Mouse (Mus musculus) ES-Bruce4 (cell line): ENCODE data around the gene Rnf224. TPM values are rescaled to one million over a fixed set of nuclear protein-coding genes. Genes with fewer than 3 reads are reported as not detected.

Experiments
- H3K27ac ChIP-seq: 2 replicates; pipeline ENCODE4 v1.5.1; 2012; ENCODE audit warnings: low read length, inconsistent platforms; ENCODE audit not compliant: insufficient read depth
- H3K27me3 ChIP-seq: 2 replicates; pipeline ENCODE4 v1.6.1; 2012; ENCODE audit warnings: mild to moderate bottlenecking, low read length, inconsistent platforms; ENCODE audit not compliant: control insufficient read depth, poor library complexity, insufficient read depth, severe bottlenecking
- H3K36me3 ChIP-seq: 2 replicates; pipeline ENCODE4 v1.6.1; 2012; ENCODE audit warnings: inconsistent platforms, mild to moderate bottlenecking, low read length, moderate library complexity; ENCODE audit not compliant: control insufficient read depth, poor library complexity, insufficient read depth, severe bottlenecking
- H3K4me1 ChIP-seq: one replicate; pipeline ENCODE4 v1.8.1; 2011; ENCODE audit warnings: low read length; ENCODE audit not compliant: control insufficient read depth, insufficient read depth
- H3K4me3 ChIP-seq: 2 replicates; pipeline ENCODE4 v1.5.1; 2011; ENCODE audit warnings: low read depth, mild to moderate bottlenecking, low read length
- H3K9ac ChIP-seq: 2 replicates; pipeline ENCODE4 v1.6.1; 2012; ENCODE audit warnings: low read depth, mild to moderate bottlenecking, inconsistent platforms; ENCODE audit not compliant: poor library complexity, severe bottlenecking
- H3K9me3 ChIP-seq: replicated peaks from 2 replicates; pipeline ENCODE4 v1.6.1; 2012; ENCODE audit warnings: mild to moderate bottlenecking, low read length, inconsistent platforms; ENCODE audit not compliant: control insufficient read depth, poor library complexity, insufficient read depth, severe bottlenecking
- CTCF ChIP-seq: IDR thresholded peaks from one replicate; pipeline ENCODE4 v1.8.1; 2011; ENCODE audit warnings: low read depth, low read length
- EP300 ChIP-seq: IDR thresholded peaks from 2 replicates; pipeline ENCODE4 v1.6.1; 2011; ENCODE audit warnings: low read depth, low read length; ENCODE audit not compliant: insufficient read depth
- POLR2A ChIP-seq: IDR thresholded peaks from one replicate; pipeline ENCODE4 v1.8.1; 2011; ENCODE audit warnings: low read length; ENCODE audit not compliant: insufficient read depth
- polyA plus RNA-seq: library from polyadenylated mRNA; stranded (reverse); fragments of >200 nt; gene quantifications from 2 replicates; pipeline ENCODE4 v1.2.4, GENCODE M21; 2011; ENCODE audit warnings: low read depth; ENCODE audit not compliant: missing spikeins, insufficient read depth, insufficient read length

Rnf224 gene
- polyA plus RNA-seq, 1 experiment, result not detected

DNA sequence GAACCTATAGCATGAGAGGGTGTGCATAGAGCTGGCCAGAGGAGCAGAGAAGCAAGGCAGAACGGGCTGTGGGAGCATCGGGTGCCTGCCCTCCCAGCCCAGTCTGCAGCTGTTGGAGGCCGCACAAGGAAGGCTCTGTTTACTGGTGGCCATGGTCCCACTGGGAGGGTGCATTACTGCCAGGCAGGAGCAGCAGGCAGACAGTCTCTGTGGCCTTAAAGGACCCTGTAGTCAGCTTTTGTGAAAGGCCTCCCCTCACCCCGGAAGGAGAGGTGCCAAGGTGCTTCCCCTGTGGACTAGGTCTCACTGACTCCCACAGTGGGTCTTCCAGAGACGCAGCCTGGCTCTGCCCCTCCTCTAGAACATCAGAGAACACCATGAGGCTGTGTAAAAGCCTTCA lies 9.7 kb downstream of the Rnf224 start:
- no peak for TF ChIP-seq POLR2A
- TF ChIP-seq CTCF, result no peak
- no peak for TF ChIP-seq EP300
- Histone ChIP-seq H3K27me3 (no peaks in the 10 kb centered on the region), H3K9ac (no peak overlapping the region), H3K4me3 (no peak overlapping the region), H3K36me3 (peaks cover 10% of the 10 kb centered on the region), H3K27ac (no peak overlapping the region), H3K4me1 (no peaks in the 10 kb centered on the region), H3K9me3 (no peaks in the 10 kb centered on the region)

DNA sequence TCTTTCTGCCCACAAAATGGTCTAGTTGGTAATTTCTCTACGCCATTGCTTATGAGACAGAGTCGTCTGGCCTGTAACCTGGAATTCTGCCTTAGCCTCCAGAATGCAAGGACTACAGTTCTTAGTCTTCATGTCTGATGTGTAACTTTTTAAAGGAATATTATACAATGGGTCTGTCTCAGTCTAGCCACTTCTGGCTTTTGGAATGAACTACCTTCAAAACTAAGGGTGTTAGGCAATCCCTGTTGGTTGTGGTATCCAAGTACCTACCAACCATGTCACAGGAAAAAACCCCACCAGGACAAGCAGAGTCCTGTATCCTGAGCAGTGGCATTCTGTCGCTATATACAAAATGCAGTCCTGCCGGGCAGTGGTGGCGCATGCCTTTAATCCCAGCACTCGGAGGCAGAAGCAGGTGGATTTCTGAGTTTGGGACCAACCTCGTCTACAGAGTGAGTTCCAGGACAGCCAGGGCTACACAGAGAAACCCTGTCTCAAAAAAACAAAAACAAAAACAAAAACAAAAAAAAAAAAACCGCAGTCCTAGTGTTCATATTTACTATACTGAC lies 10.7 kb downstream of the Rnf224 start:
- Histone ChIP-seq H3K4me1 (no peaks in the 10 kb centered on the region), H3K9me3 (no peaks in the 10 kb centered on the region), H3K36me3 (peaks cover 14% of the 10 kb centered on the region), H3K27ac (peak overlapping the region; percentile 98), H3K27me3 (no peaks in the 10 kb centered on the region), H3K9ac (peak overlapping the region; percentile 76), H3K4me3 (no peak overlapping the region)
- TF ChIP-seq CTCF (no peak), EP300 (no peak), POLR2A (no peak)

DNA sequence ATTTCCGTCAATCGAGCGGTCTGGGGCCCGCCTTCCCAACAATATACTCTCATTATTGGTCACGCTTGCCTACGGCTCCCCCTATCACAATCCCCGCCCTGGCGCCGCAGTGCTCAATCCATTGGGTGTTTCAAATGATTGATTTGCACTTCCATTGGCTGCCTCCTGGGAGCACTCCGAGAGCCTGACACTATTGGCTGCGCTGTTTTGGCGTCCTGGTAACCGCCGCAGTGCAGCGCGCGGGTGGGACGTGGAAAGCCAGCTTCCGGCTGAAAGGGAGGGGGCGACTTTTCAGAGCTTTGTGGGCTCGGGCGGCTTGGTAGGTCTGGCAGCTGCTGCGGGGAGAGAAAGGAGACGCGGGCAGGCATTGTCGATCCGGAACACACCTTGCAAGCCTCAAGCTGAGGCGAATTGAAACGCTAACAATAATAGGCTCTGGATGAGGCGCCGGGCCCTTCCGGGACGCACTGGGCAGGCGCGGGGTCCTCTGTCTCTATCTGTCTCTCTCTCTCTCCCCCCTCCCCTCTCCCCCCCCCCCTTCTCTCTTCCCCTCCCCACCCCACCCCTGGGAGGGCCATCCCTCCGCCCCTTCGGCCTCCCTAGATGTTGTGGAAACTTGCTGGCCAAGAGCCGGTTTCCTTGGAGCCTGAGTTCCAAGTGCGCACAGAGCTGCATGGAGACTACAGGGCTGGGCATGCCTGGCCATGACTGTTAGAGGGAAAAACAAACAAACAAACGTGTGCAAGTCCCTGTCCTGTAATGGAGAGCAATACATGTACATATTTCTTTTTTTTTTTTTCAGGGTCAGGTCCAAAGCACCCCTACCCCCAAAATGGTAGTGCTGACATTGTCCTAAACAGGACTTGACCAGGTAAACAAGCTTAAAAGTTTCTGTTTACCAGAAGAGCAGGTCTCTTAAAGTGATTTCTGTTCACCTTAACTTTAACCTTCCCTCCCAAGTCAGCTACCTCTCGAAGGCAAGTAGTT lies 11.5 kb downstream of the Rnf224 start:
- Histone ChIP-seq H3K4me1 (no peaks in the 10 kb centered on the region), H3K36me3 (peaks cover 14% of the 10 kb centered on the region), H3K27ac (peak overlapping the region; percentile 98), H3K27me3 (no peaks in the 10 kb centered on the region), H3K9me3 (no peaks in the 10 kb centered on the region), H3K4me3 (peak overlapping the region; percentile 91), H3K9ac (peak overlapping the region; percentile 76)
- no peak for TF ChIP-seq CTCF
- TF ChIP-seq EP300, result 0 out of 2 replicates have a peak, but pooled peaks have one; percentile 15
- peak; percentile 45 for TF ChIP-seq POLR2A

DNA sequence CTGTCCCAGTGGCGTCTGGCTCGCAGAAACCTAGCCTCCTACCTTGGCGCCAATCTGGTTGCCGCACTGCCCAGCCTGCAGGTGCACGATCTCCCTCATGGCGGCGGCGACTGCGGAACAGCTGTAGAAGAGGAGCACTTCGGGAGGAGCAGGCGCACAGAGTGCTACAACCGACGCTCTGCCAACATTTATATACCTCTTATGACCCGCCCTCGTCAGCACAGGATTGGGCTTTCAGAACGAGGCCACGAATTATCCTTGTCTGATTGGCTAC lies 12.2 kb downstream of the Rnf224 start, which contains the start of gene Tubb4b:
Gene Tubb4b (minus strand): TSS at position 211 of the 274 bp plus-strand sequence.
- Histone ChIP-seq H3K9ac (peak within 1 kb of the TSS; percentile 85), H3K27ac (peak within 1 kb of the TSS; percentile 98), H3K27me3 (no peaks in the 10 kb centered on the region), H3K36me3 (peaks cover 14% of the 10 kb centered on the region), H3K4me3 (peak within 1 kb of the TSS; percentile 92), H3K4me1 (no peaks in the 10 kb centered on the region), H3K9me3 (no peaks in the 10 kb centered on the region)
- TF ChIP-seq POLR2A (peak; percentile 98), CTCF (no peak), EP300 (no peak)

DNA sequence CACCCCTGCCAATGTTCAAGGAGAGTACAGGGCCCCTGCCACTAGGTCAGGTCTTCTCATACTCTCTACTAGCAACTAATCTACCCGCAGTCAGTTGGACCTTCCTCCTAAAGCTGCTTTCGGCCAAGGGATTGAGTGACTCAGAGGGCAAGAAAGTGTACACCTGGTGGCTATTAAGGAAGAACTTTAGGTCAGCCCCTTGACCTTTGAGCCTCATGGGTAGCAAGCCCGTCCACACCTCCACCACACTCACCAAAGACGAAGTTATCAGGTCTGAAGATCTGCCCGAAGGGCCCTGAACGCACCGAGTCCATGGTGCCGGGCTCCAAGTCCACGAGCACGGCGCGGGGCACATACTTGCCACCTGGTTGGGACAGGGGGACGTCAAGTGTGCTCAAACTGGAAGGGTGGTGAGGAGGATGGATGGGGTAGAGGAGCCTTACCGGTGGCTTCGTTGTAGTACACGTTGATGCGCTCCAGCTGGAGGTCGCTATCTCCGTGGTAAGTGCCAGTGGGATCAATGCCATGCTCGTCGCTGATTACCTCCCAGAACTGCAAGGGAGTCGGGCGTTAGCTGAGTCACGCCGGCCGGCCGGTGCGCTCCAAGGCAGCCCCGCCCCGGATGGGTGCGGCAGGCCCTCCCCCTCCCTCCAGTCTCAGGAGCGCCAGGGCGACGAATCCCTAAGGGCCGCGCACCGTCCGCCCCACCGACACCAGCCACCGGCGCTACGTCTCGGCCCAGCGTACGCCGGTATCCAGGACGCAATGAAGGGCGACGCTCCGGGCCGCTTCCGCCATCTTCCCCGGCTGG lies 12.7 kb downstream of the Rnf224 start:
- Histone ChIP-seq H3K4me3 (peak overlapping the region; percentile 92), H3K4me1 (no peaks in the 10 kb centered on the region), H3K9ac (peak overlapping the region; percentile 85), H3K27me3 (no peaks in the 10 kb centered on the region), H3K9me3 (no peaks in the 10 kb centered on the region), H3K27ac (peak overlapping the region; percentile 80), H3K36me3 (peaks cover 14% of the 10 kb centered on the region)
- TF ChIP-seq POLR2A (no peak), EP300 (0 out of 2 replicates have a peak, but pooled peaks have one; percentile 45)
